Mouse (Mus musculus) midbrain, embryonic 14.5 days (tissue): ENCODE results near the gene Gosr1. TPM values are rescaled to one million over a fixed set of nuclear protein-coding genes. Genes with fewer than 3 reads are reported as not detected.
"Not testable (repeated sequence)": the region's sequence is repeated elsewhere in the genome, so short reads cannot be mapped to it uniquely, and the experiment has no call there.

Experiments
- ATAC-seq: fragments of 200-750 bp; cut with Nextera tagmentation; 2 replicates; pipeline ENCODE4 v1.8.0; 2017; ENCODE audit warnings: moderate number of reproducible peaks, moderate library complexity; ENCODE audit not compliant: low FRiP score, low TSS enrichment
- DNase-seq: peaks from one replicate; pipeline ENCODE4 v3.0.0-alpha.2; 2015
- H3K27ac ChIP-seq: fragments of 300-500 bp; sonication (generic); replicated peaks from 2 replicates; pipeline ENCODE4 v1.5.1; 2014; ENCODE audit warnings: mild to moderate bottlenecking, low read depth, low read length, moderate library complexity
- H3K27me3 ChIP-seq: fragments of 300-500 bp; sonication (generic); 2 replicates; pipeline ENCODE4 v1.6.1; 2014; ENCODE audit warnings: low read length, control low read depth, mixed read lengths; ENCODE audit not compliant: control insufficient read depth, insufficient read depth
- H3K36me3 ChIP-seq: fragments of 300-500 bp; sonication (generic); 2 replicates; pipeline ENCODE4 v1.6.1; 2014; ENCODE audit warnings: low read length, control low read depth; ENCODE audit not compliant: control insufficient read depth, insufficient read depth
- H3K4me1 ChIP-seq: fragments of 300-500 bp; sonication (generic); 2 replicates; pipeline ENCODE4 v1.6.1; 2014; ENCODE audit warnings: mild to moderate bottlenecking, antibody characterized with exemption, low read length, control low read depth; ENCODE audit not compliant: control insufficient read depth, insufficient read depth
- H3K4me2 ChIP-seq: fragments of 300-500 bp; sonication (generic); 2 replicates; pipeline ENCODE4 v1.6.1; 2014; ENCODE audit warnings: mild to moderate bottlenecking, low read length, moderate library complexity
- H3K4me3 ChIP-seq: fragments of 300-500 bp; sonication (generic); replicated peaks from 2 replicates; pipeline ENCODE4 v1.5.1; 2014; ENCODE audit warnings: low read depth, low read length
- H3K9ac ChIP-seq: fragments of 300-500 bp; sonication (generic); replicated peaks from 2 replicates; pipeline ENCODE4 v1.6.1; 2014; ENCODE audit warnings: mild to moderate bottlenecking, low read length, moderate library complexity
- H3K9me3 ChIP-seq: fragments of 300-500 bp; sonication (generic); 2 replicates; pipeline ENCODE4 v1.6.1; 2016; ENCODE audit warnings: low read length, control low read depth, mixed read lengths; ENCODE audit not compliant: control insufficient read depth
- WGBS: fragments of 180-500 bp; shearing (Covaris S2); extraction: QIAGEN DNeasy Blood & Tissue Kit; methylation state at CpG from one replicate; pipeline ENCODE4 v1.1.7; 2014; 5-methylcytosine and 5-hydroxymethylcytosine counted together
- polyA plus RNA-seq: library from polyadenylated mRNA; unstranded; fragments of >200 nt; fragmentation: Nextera tagmentation; extraction: Ambion mirVana; gene quantifications from 2 replicates; pipeline ENCODE4 v1.2.1, GENCODE M21; 2014

The Gosr1 gene
- 26.2 and 40.8 TPM in 2 replicates for polyA plus RNA-seq

DNA sequence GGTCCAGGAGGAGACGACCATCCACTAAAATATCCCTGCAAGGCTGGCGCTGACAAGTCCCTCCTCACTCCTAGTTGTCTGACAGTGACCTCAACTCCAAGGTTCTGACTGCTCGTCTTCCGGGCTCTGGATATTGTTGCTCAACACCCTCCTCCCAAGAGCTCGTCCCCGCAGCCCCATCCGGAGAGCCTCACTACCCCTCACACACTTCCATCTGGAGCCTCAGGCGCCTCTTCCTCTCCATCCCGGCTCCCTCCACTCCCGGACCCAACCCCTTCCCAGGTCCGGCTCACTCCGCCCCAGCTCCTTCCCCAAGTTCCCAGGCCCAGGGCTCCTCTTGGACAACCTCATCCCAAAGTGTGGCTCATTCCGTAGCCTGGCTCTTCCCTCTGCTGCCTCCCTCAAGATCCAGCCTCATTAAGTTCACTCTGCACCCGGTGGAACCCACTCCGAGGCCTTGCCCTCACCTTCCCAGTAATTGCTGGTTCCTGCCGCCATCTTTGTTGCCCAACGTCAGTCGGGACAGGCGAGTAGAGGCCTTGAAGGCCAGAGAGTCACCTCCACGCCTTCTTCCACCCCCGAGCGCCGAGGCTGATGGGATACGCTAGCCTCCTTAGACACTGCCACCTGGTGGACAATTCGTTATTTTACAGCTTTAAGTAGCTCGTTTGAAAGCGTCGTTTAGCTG, at the start of gene Gosr1:
Gene Gosr1 (minus strand): TSS at position 527 of the 688 bp plus-strand sequence.
- Histone ChIP-seq H3K27me3 (no peaks in the 10 kb centered on the region), H3K9me3 (no peaks in the 10 kb centered on the region), H3K36me3 (peaks cover 23% of the 10 kb centered on the region), H3K27ac (peak within 1 kb of the TSS; percentile 90), H3K9ac (peak within 1 kb of the TSS; percentile 90), H3K4me3 (peak within 1 kb of the TSS; percentile 85), H3K4me2 (peak within 1 kb of the TSS; percentile 77), H3K4me1 (peaks cover 7% of the 10 kb centered on the region; the same call in 1 of the 2 replicates)
- WGBS, result under 1% methylated on average over 28 of the region's 28 CpGs
- DNase-seq (peak; percentile 99), ATAC-seq (peak; percentile 92)

DNA sequence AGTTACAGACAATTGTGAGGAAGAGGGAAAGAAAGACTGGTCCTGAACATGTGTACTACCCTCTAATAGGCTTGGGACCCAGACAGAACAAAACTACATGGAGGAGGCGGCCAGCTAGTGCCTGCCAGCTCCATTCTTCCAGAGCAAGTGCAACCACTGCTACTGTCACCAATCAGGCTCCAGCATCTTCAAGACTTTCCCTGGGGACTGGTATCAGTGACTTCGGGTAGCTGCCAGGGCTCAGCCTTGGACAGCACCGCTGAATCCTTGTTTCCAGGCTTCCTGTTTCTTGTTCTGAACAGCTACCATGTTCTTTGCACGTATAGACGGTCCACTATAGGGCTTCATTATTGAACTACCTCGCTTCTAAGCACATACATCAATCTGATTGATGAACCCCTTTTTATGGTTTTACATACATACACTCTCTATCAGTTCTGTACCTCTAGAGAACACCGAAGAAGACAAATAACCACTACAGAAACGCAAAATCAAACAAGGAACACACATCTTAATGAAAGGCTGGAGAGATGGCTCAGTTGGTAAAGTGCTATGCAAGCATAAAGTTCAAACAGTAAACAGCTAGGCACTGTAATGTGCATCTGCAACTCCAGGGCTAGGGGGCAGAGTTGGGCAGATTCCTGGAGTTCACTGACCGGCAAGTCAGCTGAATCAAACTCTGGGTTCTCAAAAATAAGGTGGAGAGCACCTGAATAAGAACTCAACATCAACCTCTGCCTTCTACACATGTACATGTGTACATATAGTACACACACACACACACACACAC, 47.5 kb upstream of the Gosr1 start:
- Histone ChIP-seq H3K9ac (no peak overlapping the region), H3K27me3 (no peaks in the 10 kb centered on the region), H3K4me1 (no peaks in the 10 kb centered on the region), H3K27ac (no peak overlapping the region), H3K36me3 (peaks cover 50% of the 10 kb centered on the region), H3K4me2 (no peak overlapping the region), H3K9me3 (no peaks in the 10 kb centered on the region), H3K4me3 (no peak overlapping the region)
- ATAC-seq (no peak), DNase-seq (peak; percentile 13)
- 89% methylated on average over 9 of the region's 9 CpGs for WGBS

DNA sequence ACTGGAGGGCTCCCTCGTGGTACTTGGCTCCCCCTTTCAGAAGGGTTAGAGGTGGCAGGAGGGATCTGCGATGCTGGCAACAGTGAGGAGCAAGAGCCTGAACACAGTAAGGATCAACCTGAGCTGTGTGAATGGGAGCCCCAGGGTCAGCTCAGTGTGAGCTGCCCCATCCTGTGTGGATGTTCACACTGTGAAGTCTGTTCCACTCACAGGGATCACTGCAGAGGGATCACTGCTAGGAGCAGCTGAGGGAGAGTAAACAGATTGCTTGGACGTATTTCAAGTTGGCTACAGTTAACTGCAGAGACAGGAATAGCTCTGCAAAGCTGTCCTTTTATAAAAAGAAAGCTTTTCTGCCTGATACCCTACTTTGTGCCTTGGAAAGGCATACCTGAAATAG, 46.1 kb upstream of the Gosr1 start:
- Histone ChIP-seq H3K4me3 (no peak overlapping the region), H3K27me3 (no peaks in the 10 kb centered on the region), H3K36me3 (peaks cover 62% of the 10 kb centered on the region), H3K27ac (no peak overlapping the region), H3K9me3 (no peaks in the 10 kb centered on the region), H3K4me1 (no peaks in the 10 kb centered on the region), H3K9ac (no peak overlapping the region), H3K4me2 (no peak overlapping the region)
- WGBS, result 64% methylated on average over 3 of the region's 3 CpGs
- no peak for ATAC-seq
- DNase-seq, result no peak

DNA sequence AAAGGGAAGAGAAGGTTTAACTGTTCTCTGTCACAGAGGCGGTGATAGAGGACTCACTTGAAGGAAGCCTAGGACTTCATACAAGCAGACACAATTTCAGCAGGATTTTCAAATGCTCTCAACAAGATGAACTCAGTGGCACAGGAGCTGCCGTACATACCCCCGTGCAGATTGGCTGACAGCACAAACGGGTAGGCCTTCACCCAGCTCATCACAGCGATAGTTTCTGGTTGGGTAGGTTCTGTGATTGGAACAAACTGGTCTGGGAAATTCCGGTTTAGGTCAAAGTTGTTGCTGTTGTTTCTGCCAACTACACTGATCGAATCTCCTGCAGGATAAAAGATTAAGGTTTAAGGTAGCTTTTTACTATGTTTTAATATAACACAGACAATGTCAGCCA, 45.2 kb upstream of the Gosr1 start:
- no peak overlapping the region for H3K9ac ChIP-seq
- H3K9me3 ChIP-seq, result no peaks in the 10 kb centered on the region
- H3K27me3 ChIP-seq, result no peaks in the 10 kb centered on the region
- H3K27ac ChIP-seq, result no peak overlapping the region
- no peak overlapping the region for H3K4me3 ChIP-seq
- H3K4me1 ChIP-seq, result no peaks in the 10 kb centered on the region
- 95% methylated on average over 7 of the region's 7 CpGs for WGBS
- ATAC-seq (no peak), DNase-seq (no peak)
- no peak overlapping the region for H3K4me2 ChIP-seq
- H3K36me3 ChIP-seq, result peaks cover 66% of the 10 kb centered on the region

DNA sequence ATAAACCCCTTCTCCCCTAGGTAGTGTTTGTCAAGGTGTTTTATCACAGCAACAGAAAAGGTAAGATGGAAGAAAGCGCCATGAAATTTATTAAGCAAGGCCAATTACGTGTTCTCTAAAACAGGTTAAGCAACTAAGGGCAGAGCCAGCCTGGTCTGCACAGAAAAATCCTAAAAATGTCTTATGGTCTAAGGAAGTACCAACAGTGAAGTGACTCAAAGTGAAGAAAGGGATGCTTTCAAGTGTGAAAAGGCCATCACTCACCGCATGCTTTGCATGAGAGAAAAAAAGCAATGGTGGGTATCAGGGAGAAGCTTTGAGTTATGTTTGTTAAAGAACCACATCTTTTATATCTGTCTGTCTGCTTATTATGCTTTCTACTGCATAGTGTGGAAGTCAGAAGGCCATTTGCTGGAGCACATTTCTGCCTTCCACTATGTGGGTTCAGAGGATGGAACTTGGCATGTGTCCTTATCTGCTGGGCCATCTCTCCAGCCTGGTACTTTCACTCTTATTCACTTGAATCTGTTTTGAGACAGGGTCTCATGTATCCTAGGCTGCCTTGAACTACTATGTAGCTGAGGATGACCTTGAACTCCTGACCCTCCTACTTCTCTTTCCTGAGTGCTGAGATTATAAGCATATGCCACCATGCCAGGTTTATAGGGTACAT, 43.8 kb upstream of the Gosr1 start:
- Histone ChIP-seq H3K27me3 (no peaks in the 10 kb centered on the region), H3K4me1 (no peaks in the 10 kb centered on the region), H3K9ac (no peak overlapping the region), H3K4me3 (no peak overlapping the region), H3K27ac (no peak overlapping the region), H3K4me2 (no peak overlapping the region), H3K9me3 (no peaks in the 10 kb centered on the region), H3K36me3 (peaks cover 74% of the 10 kb centered on the region)
- DNase-seq, result no peak
- WGBS, result 86% methylated on average over 3 of the region's 3 CpGs
- no peak for ATAC-seq

DNA sequence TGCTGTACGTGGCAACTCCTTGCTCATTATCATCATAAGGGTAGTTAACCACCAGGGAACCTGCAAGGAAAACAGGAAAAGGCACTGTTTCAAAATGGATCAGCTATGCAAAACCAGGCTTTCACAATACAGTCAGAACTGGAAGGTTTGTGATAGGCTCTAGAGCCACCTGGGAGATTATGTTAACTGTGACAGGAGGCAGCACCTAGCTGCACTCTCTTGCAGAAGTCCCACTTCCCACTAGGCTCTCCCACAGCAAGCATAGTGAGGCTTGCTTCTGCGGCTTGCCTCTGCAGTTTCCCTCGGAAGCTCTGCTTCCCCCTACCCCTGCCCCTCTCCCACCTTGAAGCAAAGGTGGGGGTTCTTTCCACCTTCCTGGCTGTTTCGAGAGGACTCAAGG, 42.6 kb upstream of the Gosr1 start:
- Histone ChIP-seq H3K9ac (no peak overlapping the region), H3K4me2 (no peak overlapping the region), H3K27me3 (no peaks in the 10 kb centered on the region), H3K27ac (no peak overlapping the region), H3K36me3 (peaks cover 81% of the 10 kb centered on the region), H3K4me3 (no peak overlapping the region), H3K9me3 (no peaks in the 10 kb centered on the region), H3K4me1 (no peaks in the 10 kb centered on the region)
- ATAC-seq, result no peak
- WGBS, result 85% methylated on average over 4 of the region's 4 CpGs
- no peak for DNase-seq

DNA sequence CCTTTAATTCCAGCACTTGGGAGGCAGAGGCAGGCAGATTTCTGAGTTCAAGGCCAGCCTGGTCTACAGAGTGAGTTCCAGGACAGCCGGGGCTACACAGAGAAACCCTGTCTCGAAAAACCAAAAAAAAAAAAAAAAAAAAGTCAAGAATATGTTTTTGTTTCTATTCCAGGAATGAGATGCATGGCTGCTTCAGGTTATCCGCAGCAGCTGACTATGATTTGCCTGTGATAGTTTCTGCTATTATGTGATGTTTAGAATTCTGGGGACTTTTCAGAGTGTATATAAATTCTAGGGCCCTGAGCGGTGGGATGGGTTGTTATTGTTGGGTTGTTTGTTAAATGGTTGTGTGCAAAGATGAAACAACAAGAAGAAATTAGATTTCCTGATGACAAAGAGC, 41.7 kb upstream of the Gosr1 start:
- WGBS, result over 99% methylated on average over 3 of the region's 4 CpGs
- peaks cover 78% of the 10 kb centered on the region for H3K36me3 ChIP-seq
- H3K4me3 ChIP-seq, result not testable (repeated sequence)

DNA sequence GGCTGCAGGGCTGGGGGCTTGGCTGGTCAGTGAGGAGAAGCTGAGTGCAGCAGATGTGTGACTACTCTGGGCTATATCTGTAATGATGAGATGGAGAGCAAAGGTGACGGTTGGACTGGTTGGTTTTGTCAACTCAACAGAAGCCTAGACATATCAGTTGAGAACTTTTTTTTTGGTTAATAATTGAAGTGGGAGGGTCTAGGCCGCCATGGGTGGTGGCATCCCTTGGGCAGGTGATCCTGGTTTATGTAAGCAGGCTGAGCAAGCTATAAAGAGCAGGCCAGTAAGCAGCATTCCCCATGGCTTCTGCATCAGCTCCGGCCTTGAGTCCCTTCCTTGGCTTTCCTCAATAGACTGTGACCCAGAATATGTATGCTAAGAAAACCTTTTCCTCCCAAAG, 39.9 kb upstream of the Gosr1 start:
- H3K36me3 ChIP-seq, result peaks cover 74% of the 10 kb centered on the region
- no peaks in the 10 kb centered on the region for H3K4me1 ChIP-seq
- ATAC-seq, result no peak
- H3K4me2 ChIP-seq, result no peak overlapping the region
- H3K27ac ChIP-seq, result no peak overlapping the region
- H3K4me3 ChIP-seq, result no peak overlapping the region
- H3K9me3 ChIP-seq, result no peaks in the 10 kb centered on the region
- no peak for DNase-seq
- no peak overlapping the region for H3K9ac ChIP-seq
- no peaks in the 10 kb centered on the region for H3K27me3 ChIP-seq
- WGBS, result 92% methylated on average over 3 of the region's 3 CpGs

More for the DNA sequence above, 41.7 kb upstream of the Gosr1 start:
- ATAC-seq, H3K27me3 ChIP-seq, H3K9ac ChIP-seq, H3K4me2 ChIP-seq, H3K4me1 ChIP-seq, DNase-seq, H3K9me3 ChIP-seq, H3K27ac ChIP-seq: not testable (repeated sequence)
